Mouse (Mus musculus): Measurements from ENCODE around the gene Serinc5. TPM values are rescaled to one million over a fixed set of nuclear protein-coding genes. Genes with fewer than 3 reads are reported as not detected.
"Not testable (repeated sequence)": the region's sequence is repeated elsewhere in the genome, so short reads cannot be mapped to it uniquely, and the experiment has no call there.

The Serinc5 gene
- polyA plus RNA-seq, 1 experiment from 2014 or later: 11.0 TPM

DNA sequence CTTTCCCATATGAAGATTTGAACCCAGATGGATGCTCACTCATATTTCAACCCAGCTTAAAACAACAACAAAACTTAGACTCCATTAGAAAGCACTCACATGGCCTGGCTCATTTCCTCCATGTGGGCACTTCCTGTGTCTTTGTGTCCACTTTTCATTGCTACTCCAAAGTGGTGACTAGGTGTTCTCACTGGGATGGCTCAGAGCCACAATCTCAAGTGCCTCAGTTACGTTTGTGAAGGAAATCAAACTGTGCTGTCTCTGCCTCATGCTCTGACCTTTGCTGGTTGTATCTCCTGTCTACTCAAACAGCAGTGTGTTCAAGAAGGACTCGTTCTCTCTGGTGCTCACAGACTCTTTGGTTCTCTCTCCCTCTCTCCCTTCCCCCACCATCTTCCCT is 70.7 kb downstream of the Serinc5 start:
- ATAC-seq (ENCODE audit: insufficient number of reproducible peaks, insufficient read depth, low FRiP score, low read depth): no peak
- H3K4me2 ChIP-seq (ENCODE audit: low read length): no peak overlapping the region
- H3K4me3 ChIP-seq (ENCODE audit: control insufficient read depth in 1 of 2, insufficient read depth in 1 of 2, low read depth in 1 of 2, low read length in 2 of 2): no peak overlapping the region
- 50% methylated on average over 2 of the region's 2 CpGs for WGBS
- H3K36me3 ChIP-seq (ENCODE audit: control insufficient read depth, insufficient read depth, low read length): peaks cover 3% of the 10 kb centered on the region; the same call in 1 of the 2 replicates
- no peaks in the 10 kb centered on the region for H3K9me3 ChIP-seq (ENCODE audit: control insufficient read depth, low read length)
- H3K4me1 ChIP-seq (ENCODE audit: control insufficient read depth in 2 of 2, insufficient read depth in 2 of 2, low read length in 2 of 2): peaks cover 7 to 9% of the 10 kb centered on the region in 2 experiments
- no peak overlapping the region for H3K9ac ChIP-seq (ENCODE audit: low read length)
- H3K27me3 ChIP-seq (ENCODE audit: control insufficient read depth, insufficient read depth, low read length): no peaks in the 10 kb centered on the region
- no peak overlapping the region for H3K27ac ChIP-seq (replicated peaks in 1 of 2; ENCODE audit: control insufficient read depth in 1 of 2, insufficient read depth in 1 of 2, low read depth in 2 of 2, low read length in 2 of 2)

DNA sequence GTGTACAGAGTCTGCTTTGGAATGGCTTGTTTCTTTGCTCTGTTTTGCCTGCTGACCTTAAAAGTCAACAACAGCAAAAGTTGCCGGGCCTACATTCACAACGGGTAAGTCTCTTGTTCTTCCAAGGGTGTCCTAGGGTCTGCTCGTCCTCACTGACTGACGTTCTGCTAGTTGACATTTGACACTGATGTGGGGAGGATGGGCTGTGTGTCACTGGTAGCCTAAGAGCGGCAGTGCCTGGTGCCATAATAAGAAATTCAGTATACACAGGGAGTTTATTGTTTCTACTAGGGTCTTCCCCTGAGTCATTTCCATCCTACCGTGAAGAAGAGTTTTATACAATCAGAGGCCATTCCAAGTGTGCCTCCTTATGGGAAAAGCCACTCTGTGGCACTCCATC is 71.9 kb downstream of the Serinc5 start:
- Histone ChIP-seq H3K27ac (replicated peaks in 1 of 2; ENCODE audit: control insufficient read depth in 1 of 2, insufficient read depth in 1 of 2, low read depth in 2 of 2, low read length in 2 of 2) (no peak overlapping the region), H3K4me3 (ENCODE audit: control insufficient read depth in 1 of 2, insufficient read depth in 1 of 2, low read depth in 1 of 2, low read length in 2 of 2) (no peak overlapping the region), H3K9me3 (ENCODE audit: control insufficient read depth, low read length) (no peaks in the 10 kb centered on the region), H3K4me2 (ENCODE audit: low read length) (no peak overlapping the region), H3K36me3 (ENCODE audit: control insufficient read depth, insufficient read depth, low read length) (peaks cover 3% of the 10 kb centered on the region; the same call in 1 of the 2 replicates), H3K4me1 (ENCODE audit: control insufficient read depth in 2 of 2, insufficient read depth in 2 of 2, low read length in 2 of 2) (peaks cover 6% of the 10 kb centered on the region in 2 experiments; a peak in 3 of 4 replicates), H3K9ac (ENCODE audit: low read length) (no peak overlapping the region), H3K27me3 (ENCODE audit: control insufficient read depth, insufficient read depth, low read length) (no peaks in the 10 kb centered on the region)
- ATAC-seq (ENCODE audit: insufficient number of reproducible peaks, insufficient read depth, low FRiP score, low read depth): no peak
- 59% methylated on average over 6 of the region's 6 CpGs for WGBS

DNA sequence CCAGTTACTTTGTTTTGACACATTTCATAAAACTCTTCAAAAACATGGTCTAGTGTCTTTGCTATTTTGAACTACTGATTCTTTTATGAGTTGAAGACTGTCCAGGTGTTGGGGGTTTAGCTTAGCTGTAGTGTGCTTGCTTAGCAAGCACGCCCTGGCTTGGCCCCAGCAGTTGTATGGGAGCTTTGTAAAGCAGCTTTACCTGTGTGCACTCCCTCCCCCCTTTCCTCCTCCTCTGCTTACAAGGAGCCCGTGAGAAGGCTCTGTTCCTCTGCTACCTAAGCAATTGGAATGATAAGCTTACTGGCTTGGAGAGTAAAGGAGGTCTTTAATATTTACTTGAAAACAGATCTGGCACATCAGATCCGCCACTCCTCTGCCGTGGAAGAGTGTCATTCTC is 72.6 kb downstream of the Serinc5 start:
- H3K4me1 ChIP-seq (ENCODE audit: control insufficient read depth in 2 of 2, insufficient read depth in 2 of 2, low read length in 2 of 2): peaks cover 6% of the 10 kb centered on the region in 2 experiments; a peak in 3 of 4 replicates
- no peak for ATAC-seq (ENCODE audit: insufficient number of reproducible peaks, insufficient read depth, low FRiP score, low read depth)
- no peak overlapping the region for H3K4me3 ChIP-seq (ENCODE audit: control insufficient read depth in 1 of 2, insufficient read depth in 1 of 2, low read depth in 1 of 2, low read length in 2 of 2)
- no peak overlapping the region for H3K9ac ChIP-seq (ENCODE audit: low read length)
- H3K9me3 ChIP-seq (ENCODE audit: control insufficient read depth, low read length): no peaks in the 10 kb centered on the region
- H3K36me3 ChIP-seq (ENCODE audit: control insufficient read depth, insufficient read depth, low read length): peaks cover 3% of the 10 kb centered on the region; the same call in 1 of the 2 replicates
- H3K27ac ChIP-seq (replicated peaks in 1 of 2; ENCODE audit: control insufficient read depth in 1 of 2, insufficient read depth in 1 of 2, low read depth in 2 of 2, low read length in 2 of 2): no peak overlapping the region
- H3K27me3 ChIP-seq (ENCODE audit: control insufficient read depth, insufficient read depth, low read length): no peaks in the 10 kb centered on the region
- H3K4me2 ChIP-seq (ENCODE audit: low read length): no peak overlapping the region
- WGBS: 77% methylated on average over 4 of the region's 4 CpGs

DNA sequence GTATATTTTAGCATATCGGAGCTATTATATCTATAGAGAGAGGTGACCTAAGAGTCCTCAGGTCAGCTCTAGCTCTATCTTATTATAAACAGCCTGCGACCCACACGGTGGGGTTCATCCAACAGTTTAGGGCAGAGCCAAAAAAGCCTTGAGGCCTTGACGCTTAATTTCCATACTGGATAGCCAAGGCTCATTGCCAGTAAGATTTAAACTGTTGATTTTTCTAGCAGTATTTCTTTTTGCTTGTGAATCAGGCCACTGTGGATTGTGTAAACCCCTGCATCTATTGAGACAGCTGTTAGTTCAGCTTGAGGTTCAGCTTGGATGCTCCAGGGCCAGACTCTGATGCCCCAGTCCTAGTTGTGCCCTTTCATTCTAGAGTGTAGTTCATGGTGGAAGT is 73.4 kb downstream of the Serinc5 start:
- no peak overlapping the region for H3K27ac ChIP-seq (replicated peaks in 1 of 2; ENCODE audit: control insufficient read depth in 1 of 2, insufficient read depth in 1 of 2, low read depth in 2 of 2, low read length in 2 of 2)
- H3K4me2 ChIP-seq (ENCODE audit: low read length): no peak overlapping the region
- H3K9me3 ChIP-seq (ENCODE audit: control insufficient read depth, low read length): no peaks in the 10 kb centered on the region
- ATAC-seq (ENCODE audit: insufficient number of reproducible peaks, insufficient read depth, low FRiP score, low read depth): no peak
- H3K4me1 ChIP-seq (ENCODE audit: control insufficient read depth in 2 of 2, insufficient read depth in 2 of 2, low read length in 2 of 2): peaks cover 6% of the 10 kb centered on the region in 2 experiments; a peak in 3 of 4 replicates
- no peak overlapping the region for H3K9ac ChIP-seq (ENCODE audit: low read length)
- H3K27me3 ChIP-seq (ENCODE audit: control insufficient read depth, insufficient read depth, low read length): no peaks in the 10 kb centered on the region
- 80% methylated on average over 4 of the region's 4 CpGs for WGBS
- H3K36me3 ChIP-seq (ENCODE audit: control insufficient read depth, insufficient read depth, low read length): peaks cover 8% of the 10 kb centered on the region; the same call in 1 of the 2 replicates
- no peak overlapping the region for H3K4me3 ChIP-seq (ENCODE audit: control insufficient read depth in 1 of 2, insufficient read depth in 1 of 2, low read depth in 1 of 2, low read length in 2 of 2)

DNA sequence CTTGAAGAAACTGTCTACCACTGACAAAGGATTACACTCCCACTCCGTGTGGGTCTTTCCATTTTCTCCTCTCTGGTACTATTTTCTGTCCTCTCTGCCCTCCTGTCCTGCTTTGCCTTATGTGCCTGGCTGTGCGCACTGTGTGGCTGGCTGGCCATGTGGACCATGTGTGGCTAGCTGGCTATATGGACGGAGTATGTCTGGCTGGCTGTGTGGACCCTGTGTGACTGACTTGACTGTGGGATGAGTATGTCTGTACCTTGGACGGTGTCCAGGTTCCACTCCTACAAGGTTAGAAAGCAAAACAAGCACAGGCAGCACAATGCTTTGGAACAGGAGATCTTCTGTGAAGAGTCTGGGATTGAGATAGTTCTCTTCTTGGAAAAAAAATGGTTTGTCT is 74.4 kb downstream of the Serinc5 start:
- Histone ChIP-seq H3K4me3 (ENCODE audit: control insufficient read depth in 1 of 2, insufficient read depth in 1 of 2, low read depth in 1 of 2, low read length in 2 of 2) (no peak overlapping the region), H3K4me2 (ENCODE audit: low read length) (no peak overlapping the region), H3K27me3 (ENCODE audit: control insufficient read depth, insufficient read depth, low read length) (no peaks in the 10 kb centered on the region), H3K9me3 (ENCODE audit: control insufficient read depth, low read length) (no peaks in the 10 kb centered on the region), H3K9ac (ENCODE audit: low read length) (no peak overlapping the region), H3K4me1 (ENCODE audit: control insufficient read depth in 2 of 2, insufficient read depth in 2 of 2, low read length in 2 of 2) (peaks cover 0 to 3% of the 10 kb centered on the region in 2 experiments; a peak in 1 of 4 replicates), H3K36me3 (ENCODE audit: control insufficient read depth, insufficient read depth, low read length) (peaks cover 8% of the 10 kb centered on the region; the same call in 1 of the 2 replicates), H3K27ac (replicated peaks in 1 of 2; ENCODE audit: control insufficient read depth in 1 of 2, insufficient read depth in 1 of 2, low read depth in 2 of 2, low read length in 2 of 2) (no peak overlapping the region)
- 72% methylated on average over 4 of the region's 4 CpGs for WGBS
- no peak for ATAC-seq (ENCODE audit: insufficient number of reproducible peaks, insufficient read depth, low FRiP score, low read depth)

DNA sequence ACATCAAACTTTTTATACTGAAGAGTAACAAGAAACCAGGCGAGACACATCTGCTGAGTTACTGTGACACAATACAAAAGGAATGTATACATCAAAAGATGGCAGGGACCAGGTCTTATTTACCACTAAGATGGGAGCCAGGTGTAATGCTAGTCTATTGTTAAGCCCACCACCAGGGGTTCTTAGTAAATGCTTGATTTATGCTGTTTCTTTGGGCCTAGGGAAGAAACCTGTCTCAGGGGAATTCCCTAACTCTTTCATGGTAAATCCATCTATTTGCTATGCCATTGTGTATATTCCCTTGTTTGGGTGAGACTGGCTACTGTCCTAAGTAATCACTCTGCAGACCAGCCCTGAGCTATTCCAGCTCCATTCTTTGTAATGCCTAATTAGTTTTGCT is 76.3 kb downstream of the Serinc5 start:
- H3K27me3 ChIP-seq (ENCODE audit: control insufficient read depth, insufficient read depth, low read length): not testable (repeated sequence)

DNA sequence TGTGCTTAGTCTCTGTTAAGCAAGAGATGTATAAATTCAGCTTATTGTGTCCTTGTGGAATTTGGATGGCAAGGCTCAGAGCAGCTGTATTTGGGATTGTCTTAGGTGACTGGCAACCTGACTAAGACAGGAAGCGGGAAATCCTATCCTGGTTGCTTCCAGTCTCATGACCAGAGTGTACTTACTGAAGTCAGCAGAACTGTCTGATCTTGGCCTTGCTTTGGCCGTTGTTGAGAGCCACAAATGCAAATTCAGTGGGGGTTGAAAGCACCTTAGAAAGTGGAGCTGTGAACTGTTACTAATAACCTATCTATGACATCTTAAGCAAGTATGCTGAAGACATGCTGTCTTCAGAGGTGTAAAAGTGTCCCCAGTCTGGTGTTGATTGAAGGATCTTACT is 78.2 kb downstream of the Serinc5 start:
- no peak overlapping the region for H3K4me2 ChIP-seq (ENCODE audit: low read length)
- 87% methylated on average over 2 of the region's 2 CpGs for whole genome bisulfite sequencing
- no peaks in the 10 kb centered on the region for H3K9me3 ChIP-seq (ENCODE audit: control insufficient read depth, low read length)
- 0 out of 4 replicates have a peak, but pooled peaks cover 0 to 3% of the 10 kb centered on the region in 2 experiments for H3K4me1 ChIP-seq (ENCODE audit: control insufficient read depth in 2 of 2, insufficient read depth in 2 of 2, low read length in 2 of 2)
- peaks cover 8% of the 10 kb centered on the region; the same call in 1 of the 2 replicates for H3K36me3 ChIP-seq (ENCODE audit: control insufficient read depth, insufficient read depth, low read length)
- no peak overlapping the region for H3K4me3 ChIP-seq (ENCODE audit: control insufficient read depth in 1 of 2, insufficient read depth in 1 of 2, low read depth in 1 of 2, low read length in 2 of 2)
- H3K9ac ChIP-seq (ENCODE audit: low read length): no peak overlapping the region
- no peaks in the 10 kb centered on the region for H3K27me3 ChIP-seq (ENCODE audit: control insufficient read depth, insufficient read depth, low read length)
- no peak overlapping the region for H3K27ac ChIP-seq (replicated peaks in 1 of 2; ENCODE audit: control insufficient read depth in 1 of 2, insufficient read depth in 1 of 2, low read depth in 2 of 2, low read length in 2 of 2)
- ATAC-seq (ENCODE audit: insufficient number of reproducible peaks, insufficient read depth, low FRiP score, low read depth): no peak

More for the DNA sequence above, 76.3 kb downstream of the Serinc5 start:
- H3K9me3 ChIP-seq (ENCODE audit: control insufficient read depth, low read length); H3K27ac ChIP-seq (replicated peaks in 1 of 2; ENCODE audit: control insufficient read depth in 1 of 2, insufficient read depth in 1 of 2, low read depth in 2 of 2, low read length in 2 of 2); ATAC-seq (ENCODE audit: insufficient number of reproducible peaks, insufficient read depth, low FRiP score, low read depth); H3K4me1 ChIP-seq (ENCODE audit: control insufficient read depth in 2 of 2, insufficient read depth in 2 of 2, low read length in 2 of 2); H3K9ac ChIP-seq (ENCODE audit: low read length); H3K4me3 ChIP-seq (ENCODE audit: control insufficient read depth in 1 of 2, insufficient read depth in 1 of 2, low read depth in 1 of 2, low read length in 2 of 2); H3K36me3 ChIP-seq (ENCODE audit: control insufficient read depth, insufficient read depth, low read length); H3K4me2 ChIP-seq (ENCODE audit: low read length): not testable (repeated sequence)
- WGBS: 82% methylated on average over 1 of the region's 1 CpGs
